Mouse (Mus musculus): Measurements from ENCODE around the gene Cemip.

Cemip gene

DNA sequence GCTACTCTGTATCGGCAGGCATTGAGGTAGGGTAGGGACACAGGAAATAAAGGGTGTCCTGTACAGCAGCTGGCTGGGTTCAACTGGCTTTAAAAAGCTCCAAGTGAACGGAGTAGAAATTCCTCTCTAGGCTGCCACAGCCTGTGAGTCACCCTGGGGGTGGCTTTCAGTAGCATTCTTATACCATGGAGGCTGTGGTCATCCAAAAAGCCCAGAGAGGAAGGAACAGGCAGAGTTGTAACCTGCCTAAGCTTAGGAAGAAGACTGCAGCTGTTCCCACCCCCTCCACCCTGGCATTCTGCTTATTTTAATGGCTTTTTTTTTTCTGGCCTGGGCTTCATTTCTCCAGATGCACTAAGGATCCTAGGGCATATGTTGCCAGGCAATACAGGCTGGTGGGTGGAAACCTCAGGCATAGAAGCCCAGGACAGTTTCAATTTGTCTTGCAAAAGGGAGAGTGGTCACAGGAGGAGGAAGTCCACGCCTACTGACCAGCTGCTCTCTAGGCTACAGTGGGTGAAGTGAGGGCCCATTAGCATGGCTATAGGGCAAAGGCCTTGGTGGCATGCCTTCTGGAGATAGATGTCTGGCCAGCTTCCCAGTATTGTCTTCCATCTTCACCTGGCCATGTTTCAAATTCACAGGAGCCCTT is 57.1 kb downstream of the Cemip start:
- DNase-seq (ENCODE audit: low read depth, low spot score), result no peak

DNA sequence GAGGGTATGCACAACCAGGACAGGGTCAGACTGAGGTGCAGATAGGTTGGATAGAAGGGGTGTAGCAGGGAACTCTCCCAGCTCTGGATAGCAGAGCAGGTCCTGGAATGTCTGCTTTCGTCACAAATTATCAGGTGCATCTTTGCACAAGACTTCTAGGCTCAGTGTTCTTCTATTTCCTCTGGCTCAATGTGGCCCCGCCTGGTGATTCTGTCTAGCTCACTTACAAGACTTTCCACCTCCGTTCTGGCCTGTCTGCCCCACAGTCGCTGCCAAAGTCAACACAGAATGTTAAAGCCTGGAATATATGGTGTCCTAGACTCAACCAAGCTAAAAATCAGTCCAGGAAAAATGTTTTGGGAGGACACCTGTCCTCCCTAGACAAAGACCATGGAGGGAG is 57.9 kb downstream of the Cemip start:
- no peak for DNase-seq (ENCODE audit: low read depth, low spot score)

DNA sequence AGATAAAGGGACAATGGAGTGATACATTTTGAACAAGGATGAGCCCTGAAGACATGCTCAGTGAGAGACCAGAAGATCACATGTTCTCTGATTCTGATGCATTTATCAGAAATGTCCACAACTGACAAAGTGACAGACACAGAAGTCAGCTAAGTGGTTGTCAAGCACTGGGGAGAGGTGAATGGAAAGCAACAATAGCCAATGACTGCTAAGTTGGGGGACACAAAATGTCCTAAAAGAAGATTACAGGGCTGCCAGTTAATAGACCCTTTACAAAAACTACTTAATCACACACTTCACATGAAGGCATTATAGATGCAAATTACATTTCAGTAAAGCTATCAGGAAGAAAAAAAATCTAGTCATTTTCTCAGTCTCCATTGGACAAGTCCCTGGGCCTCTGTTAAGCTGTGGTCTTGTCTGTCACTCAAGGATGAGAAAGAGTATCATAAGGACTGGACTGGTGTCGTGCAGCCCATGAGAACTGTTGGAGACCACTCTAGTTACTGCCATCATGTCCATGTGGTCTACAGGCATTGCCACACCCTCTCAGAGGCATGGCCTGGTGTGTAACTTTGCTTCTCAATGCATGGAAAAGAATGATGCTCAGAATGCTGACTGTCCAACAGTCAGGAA is 59.2 kb downstream of the Cemip start:
- no peak for DNase-seq (ENCODE audit: low read depth, low spot score)

DNA sequence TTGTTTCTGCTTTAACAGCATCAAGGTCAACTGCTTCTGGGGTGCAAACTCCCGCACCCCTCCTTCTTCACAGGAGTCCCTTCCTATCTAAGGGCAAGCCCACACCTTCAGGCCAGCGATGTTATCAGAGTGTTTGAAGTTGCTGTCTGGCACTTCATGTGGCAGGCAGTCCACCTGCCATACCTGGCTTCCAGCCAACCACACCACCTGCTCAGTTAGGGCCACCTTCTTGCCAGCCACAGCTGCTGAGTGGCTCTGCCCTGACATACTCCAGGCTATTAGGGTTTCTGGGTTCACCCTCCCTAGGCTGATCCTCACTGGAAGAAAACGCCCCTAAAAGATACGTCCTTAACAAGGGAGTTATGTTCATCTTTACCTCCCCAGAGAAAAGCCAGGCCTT is 60.2 kb downstream of the Cemip start:
- DNase-seq (ENCODE audit: low read depth, low spot score), result no peak

DNA sequence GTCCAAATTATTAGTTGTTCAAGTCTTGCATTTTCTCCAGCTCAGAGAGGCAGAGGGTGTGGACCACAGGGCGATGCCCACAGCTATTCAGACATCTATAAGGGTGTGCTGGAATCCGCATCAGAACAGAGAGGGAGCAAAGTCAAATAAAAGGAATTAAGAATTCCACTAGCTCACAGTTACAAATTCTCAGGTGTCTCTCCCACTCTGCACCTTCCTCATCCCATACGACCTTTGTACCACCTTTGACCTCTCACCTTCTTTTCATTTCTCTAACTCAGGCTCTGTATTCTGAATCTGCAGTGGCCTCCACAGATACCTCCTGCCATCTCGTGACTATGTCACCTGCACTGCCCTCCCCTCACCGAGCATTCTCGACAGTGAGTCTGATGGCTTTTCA is 62.8 kb downstream of the Cemip start:
- no peak for DNase-seq (ENCODE audit: low read depth, low spot score)

DNA sequence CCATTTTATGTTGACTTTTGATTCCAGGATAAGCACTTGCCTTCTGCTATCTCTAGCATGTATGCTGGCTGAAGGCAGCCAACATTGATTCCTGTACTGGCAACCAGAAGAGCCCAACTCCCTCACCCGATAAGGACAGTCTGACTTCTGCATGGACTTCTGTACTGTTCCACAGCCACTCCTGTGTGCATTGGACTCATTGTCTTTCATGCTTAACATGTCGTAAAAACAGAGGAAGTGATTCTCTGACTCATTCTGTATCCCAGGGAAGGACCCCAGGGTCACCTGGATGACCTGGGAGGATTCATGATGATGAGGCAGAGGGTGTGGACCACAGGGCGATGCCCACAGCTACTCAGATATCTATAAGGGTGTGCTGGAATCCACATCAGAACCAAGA is 63.8 kb downstream of the Cemip start:
- DNase-seq (ENCODE audit: low read depth, low spot score), result no peak

DNA sequence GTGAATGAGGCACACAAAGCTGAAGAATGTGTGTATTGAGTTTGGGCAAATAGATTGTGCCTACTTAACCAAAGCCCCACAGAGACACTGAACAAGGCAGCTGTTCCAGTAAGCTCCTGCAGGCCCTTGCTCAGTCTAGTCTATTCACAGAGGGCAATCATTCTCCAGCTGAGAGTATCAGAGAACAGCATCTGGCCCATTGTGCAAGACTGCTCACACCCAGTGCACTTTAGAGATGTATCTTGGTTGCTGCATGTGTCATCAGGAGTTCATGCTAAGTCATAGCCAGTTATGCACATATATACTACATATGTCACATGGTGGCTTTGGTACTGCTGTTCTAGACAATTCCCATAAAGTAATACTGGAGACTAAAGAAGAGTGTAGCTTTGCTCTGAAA is 66.9 kb downstream of the Cemip start:
- DNase-seq (ENCODE audit: low read depth, low spot score), result no peak

DNA sequence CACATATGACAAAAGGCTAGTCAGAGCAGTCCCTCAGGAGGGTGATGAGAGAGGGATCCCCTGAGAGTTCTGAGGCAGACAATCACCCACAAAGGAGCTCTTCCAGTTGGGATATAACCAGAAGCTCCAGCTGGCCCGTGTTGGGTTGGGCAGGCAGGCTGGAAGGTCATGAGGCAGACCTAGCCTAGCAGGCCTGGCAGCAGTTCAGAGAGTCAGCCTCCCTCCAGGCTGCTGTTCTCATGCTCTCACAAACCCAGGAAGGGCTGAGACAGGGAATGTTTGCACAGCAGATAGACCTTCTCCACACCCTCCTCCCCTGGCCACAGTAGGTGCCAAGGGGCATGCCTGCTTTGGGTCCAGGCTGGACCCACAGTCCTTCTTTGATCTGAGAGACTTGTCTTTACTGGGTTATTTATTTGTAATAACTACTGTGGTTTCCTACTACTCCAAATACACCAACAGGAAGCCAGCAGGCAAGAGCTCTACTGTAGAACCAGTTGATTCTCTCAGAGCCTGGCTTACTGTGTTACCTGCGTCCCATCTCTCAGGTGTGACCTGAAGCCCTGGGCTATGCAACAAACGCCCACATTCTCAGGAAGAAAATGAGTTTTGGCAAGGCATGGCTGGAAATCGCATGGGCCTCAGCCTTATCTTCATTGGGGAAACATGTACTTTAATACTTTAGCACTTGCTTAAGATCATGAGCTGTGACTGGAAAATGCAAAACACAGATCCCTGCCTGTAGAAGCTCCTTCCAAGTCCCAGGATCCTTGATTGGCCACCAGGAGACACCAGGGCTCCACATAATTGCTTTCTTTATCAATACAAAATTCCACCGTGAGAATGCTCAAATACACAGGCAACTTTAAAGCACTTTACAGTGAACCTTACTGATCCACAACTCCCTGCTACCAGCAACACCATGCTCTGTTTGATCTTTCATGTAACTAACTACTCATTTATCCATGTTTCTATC is 67.7 kb downstream of the Cemip start:
- DNase-seq (ENCODE audit: low read depth, low spot score), result no peak

DNA sequence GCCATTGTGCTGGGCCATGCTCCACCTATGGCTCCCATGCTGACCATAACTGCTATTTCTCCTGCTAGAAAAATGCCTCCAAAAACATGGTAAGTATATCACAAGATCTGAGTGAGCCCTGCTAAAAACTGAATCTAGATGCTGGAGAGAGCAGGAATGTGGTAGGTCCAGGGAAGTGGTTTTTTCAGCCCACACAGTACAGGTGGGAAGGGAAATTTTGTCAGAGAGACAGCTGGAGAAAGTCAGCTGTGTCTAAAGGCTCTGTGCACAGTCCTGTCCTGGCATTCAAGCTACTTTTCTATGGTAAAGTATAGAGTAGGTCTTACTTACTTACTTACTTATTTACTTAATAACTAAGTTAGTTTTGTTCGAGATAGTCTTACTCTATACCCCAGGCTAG is 71.3 kb downstream of the Cemip start:
- DNase-seq (ENCODE audit: low read depth, low spot score), result no peak

DNA sequence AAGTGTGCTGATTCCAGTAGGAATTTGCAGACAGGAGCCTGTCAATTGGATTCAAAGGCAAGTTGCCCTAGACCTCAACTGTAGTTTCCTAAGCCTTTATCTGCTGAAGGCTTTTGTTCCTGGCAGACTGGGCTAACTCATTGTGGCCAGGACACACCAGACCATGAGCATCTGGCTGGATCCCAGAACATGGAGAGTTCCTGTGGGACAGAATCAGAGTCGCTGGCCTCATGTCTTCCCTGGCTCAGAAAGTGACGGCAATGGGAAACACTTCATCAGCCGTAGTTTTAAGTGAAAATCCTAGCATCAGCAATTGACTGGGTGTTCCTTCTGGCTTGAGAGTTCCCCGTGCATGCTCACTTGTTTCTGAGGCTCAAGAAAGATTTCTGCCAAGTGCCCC is 72.6 kb downstream of the Cemip start:
- no peak for DNase-seq (ENCODE audit: low read depth, low spot score)

DNA sequence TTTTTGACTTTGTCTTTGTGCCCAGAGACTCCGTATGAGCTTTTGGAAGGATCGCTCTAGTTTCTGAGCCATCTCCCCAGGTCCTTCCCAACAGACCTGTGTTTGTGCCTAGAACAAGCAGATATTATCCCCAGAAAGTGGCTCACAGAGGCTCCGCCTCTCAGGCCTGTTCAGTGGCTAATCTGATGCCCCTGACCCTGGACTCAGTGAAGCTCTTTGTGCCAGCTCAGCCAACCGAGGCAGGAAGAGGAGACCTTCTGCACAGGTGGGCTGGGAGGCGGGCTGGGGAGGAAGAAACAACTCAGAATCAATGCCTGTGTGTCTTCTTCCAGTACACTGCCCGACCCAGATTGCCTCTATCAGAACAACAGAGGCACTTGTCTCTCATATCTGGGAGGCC is 81.9 kb downstream of the Cemip start:
- no peak for DNase-seq (ENCODE audit: low read depth, low spot score)

DNA sequence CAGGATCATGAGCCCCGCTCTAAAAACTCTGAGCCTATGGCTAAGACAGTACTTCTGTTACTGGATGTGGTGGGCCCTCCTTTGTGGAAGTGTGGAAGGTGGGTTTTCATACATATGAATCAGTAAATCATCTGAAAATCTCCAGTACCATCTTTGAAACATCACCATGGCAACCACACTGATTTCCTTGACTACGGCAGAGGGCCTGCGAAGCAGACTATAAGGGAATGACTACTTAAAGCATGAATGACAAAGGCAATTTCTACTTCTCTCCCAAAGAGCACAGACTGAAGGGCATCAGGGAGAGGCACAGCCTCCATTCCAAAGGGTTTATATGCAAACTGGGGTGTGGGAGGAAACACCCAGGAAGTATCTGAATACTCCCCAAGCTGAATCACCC is 84.8 kb downstream of the Cemip start:
- DNase-seq (ENCODE audit: low read depth, low spot score), result no peak

DNA sequence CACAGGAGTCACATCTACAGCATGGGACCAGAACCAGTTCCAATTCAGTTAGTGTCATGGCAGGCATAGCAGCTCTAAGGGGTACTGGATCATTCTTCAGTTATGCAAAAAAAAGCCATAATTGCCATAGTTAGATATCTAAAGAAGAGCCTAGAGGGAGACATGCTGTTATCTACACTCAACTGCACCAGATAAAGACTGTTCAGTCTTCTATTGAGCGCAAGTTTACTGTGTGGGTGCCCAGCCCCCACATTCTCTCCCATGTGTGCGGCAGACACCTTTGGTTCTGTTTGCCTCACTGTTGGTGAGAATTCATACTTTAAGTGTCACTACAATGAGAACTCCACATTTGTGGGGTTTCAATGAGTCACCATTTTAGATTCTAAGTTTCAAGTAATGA is 85.6 kb downstream of the Cemip start:
- DNase-seq (ENCODE audit: low read depth, low spot score), result no peak

DNA sequence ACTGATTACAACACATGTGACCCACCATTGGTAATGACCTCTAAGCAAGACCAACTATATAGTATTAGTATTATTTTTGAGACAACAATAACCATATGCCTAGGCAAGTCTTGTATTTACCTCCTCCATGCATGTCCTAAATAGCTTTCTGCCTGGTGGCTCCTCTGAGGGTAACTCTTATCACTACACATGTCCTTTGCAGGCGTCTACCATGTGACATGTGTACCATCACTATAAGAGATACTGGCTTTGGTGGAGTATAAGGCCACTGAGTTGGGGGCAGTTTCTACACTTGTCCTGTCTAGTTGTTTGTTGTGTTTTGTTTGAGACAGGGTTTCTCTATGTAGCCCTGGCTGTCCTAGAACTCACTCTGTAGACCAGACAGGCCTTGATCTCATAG is 86.7 kb downstream of the Cemip start:
- no peak for DNase-seq (ENCODE audit: low read depth, low spot score)

DNA sequence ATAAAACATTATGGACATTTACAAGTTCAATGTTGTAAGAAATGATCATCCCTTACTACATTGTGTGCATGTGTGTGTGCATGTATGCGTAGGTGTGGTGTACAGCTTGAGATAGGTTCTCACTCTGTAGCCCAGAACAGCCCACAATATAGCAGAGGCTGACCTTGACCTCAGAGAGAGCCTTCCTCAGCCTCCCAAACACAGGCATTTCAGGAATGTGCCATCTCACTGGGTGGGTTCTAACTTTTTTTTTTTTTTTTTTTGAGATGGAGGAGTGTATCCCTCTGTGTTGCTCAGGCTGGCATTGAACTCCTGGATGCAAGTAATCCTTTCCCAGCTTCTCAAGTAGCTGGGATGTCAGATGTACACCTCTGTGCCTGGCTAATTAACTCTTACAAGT is 92.0 kb downstream of the Cemip start:
- no peak for DNase-seq (ENCODE audit: low read depth, low spot score)

DNA sequence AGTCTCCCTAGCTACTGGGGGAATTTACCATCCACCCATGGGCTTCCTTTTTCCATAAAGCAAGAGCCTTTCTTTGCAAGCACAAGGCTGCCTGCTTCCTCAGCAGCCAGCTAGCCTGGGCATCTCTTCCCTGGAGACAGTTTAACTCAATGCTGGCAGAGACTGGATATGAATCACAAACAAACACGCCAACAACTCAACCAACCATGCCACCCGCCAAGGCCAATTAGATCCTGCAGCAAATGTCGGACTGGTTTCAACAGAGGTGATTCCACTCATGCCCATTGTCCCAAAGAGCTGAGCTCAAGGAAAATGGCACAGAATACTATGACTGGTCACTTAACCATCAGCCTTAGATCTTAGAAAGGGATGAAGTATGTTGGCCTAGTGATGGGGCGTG is 97.0 kb downstream of the Cemip start:
- no peak for DNase-seq (ENCODE audit: low read depth, low spot score)

DNA sequence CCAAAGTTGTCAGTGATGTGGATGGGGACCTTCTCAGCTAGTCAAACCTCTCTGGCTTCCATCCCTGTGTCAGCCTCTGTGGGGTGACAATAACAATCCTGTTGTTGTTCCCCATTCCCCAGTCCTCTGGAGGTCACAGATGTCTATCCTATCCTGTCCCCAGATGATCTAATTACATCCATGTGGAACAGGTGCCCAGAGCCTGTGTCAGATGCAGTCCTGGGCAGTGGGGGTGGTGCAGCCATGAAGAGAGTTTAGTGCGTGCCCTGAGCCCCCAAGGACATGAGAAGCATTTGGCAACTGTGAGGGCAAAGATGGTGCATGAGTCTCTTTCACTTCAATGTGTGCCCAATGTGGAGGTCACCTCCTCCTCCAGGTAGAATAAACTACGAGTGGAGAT is 100.6 kb downstream of the Cemip start:
- no peak for DNase-seq (ENCODE audit: low read depth, low spot score)

DNA sequence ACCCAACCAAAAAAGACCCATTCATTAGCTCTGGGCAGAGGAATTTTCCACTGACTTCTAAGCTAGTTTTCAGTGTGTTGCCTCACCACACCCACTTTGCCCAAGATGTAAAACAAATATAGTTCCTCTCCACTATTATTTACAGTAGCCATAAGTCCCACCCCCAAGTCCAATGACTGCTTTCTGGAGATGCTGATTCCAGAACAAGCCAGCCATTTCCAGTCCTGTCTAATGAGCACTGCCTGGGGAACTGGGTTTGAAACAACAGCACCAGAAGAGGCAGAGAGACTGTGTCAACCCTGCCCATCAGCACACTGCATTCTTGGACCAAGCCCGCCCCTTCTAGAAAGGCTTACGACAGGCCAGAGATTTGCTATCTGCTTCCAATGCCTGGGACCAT is 103.7 kb downstream of the Cemip start:
- no peak for DNase-seq (ENCODE audit: low read depth, low spot score)

DNA sequence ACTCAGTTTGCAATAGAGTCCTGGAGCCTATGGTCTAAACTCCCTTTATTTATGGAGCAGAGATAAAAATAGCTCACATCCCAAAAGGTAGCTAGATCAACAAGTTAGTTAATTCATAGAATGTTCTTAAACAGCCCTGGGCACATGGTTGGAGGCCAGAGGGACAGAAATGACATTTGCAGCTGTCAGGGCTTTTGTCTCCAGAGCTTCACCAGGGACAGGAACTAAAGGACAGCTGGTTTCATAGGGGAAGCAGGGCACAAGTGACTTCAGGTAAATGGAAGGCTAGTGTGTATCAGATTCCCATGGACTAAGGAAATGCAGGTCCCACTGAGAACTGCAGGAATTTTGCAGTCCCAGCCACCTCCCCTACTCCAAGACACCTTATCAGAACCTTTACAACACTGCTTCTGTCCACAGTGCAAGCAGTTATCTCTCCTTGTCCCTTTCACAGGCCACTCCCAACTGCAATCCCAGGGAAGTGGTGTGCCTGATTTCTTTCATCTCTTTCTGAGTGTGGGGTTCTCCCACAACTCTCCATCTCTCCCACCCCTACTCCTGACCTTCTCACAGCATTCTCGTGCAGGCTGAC is 107.3 kb downstream of the Cemip start:
- no peak for DNase-seq (ENCODE audit: low read depth, low spot score)

DNA sequence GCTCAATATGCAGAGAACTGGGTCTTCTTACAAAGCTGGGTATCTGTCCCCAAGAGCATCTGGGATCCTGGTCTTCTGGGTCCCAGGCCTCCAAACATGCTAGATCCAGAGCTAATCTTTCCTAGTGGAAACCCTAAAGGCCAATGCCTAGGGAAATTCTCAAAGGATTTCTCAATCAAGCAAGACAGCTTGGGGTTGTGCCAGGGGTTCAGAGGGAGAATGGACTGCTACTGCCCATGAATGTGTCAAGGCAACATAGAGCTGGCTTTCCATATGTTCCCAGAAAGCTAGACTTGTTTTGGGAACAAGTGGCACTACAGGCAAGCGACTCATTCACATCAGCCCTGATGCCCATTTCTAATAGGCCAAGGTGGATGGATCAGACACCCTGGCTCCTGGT is 107.9 kb downstream of the Cemip start:
- no peak for DNase-seq (ENCODE audit: low read depth, low spot score)

DNA sequence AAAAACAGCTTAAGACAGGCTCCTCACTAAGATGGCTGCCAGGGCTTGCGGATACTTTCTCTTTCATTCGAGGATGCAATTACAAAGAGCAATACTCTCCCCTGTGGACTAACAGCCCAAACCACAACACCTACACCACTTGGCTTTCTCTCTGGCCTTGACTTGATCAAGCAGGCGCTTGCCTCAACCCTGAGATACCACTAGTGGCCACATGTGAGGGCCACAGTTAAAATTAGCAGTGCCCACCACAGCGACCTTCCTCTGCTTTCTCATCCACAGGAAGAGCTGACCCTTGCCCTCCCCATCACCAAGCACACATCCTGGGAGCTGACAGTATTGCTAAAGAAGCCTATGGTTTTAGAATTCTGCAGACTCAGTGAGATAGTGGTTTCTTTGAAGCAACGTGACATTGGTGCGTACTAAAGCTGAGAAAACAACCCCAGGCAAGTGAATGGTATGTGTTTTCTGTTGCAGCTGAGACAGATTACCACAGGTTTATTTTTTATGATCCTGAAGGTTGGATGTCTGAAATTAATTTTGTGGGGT is 109.8 kb downstream of the Cemip start:
- DNase-seq (ENCODE audit: low read depth, low spot score), result no peak

DNA sequence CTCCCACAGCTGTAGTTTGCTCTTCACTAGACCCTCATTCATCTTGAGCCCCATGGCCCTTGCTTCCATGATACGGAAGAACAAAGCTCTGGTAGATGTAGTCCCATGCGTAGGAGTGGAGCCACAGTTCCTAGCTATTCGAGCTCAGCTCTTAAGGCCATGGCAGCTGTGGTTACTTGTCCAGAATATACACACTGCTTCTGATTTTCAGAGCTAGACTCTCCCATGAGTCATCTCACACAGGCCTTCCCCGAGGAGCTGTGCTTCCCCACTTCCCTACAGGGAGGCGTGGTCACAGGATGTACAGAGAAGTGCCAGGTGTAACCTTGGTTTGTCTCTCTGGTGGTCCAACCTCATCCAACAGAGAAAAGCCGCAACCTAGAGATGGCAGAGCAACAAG is 111.0 kb downstream of the Cemip start:
- DNase-seq (ENCODE audit: low read depth, low spot score), result no peak
